Mouse (Mus musculus): ENCODE measurements around the gene Dram1.

Gene Dram1

DNA sequence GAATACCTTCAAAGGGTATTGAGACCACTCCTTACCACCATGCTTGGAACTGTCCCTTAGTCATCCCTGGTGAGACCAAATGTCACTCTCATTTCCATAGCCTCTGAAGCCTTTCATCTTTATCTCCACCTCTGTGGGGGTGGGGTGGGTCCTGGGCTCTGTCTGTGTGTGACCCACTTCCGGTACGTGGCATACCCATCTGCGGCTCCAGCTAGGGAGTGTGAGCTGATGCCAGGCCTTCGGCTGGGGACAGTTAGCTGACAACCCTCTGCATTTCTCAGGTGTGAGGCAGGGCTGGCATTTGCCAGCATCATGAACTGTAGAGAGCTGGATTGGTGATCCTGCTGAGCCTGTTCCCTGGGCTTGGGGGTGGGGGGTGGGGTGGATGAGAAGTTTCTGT, 10.7 kb upstream of the Dram1 start:
- in situ Hi-C loops (cut with MseI, MboI) = no loop called here

DNA sequence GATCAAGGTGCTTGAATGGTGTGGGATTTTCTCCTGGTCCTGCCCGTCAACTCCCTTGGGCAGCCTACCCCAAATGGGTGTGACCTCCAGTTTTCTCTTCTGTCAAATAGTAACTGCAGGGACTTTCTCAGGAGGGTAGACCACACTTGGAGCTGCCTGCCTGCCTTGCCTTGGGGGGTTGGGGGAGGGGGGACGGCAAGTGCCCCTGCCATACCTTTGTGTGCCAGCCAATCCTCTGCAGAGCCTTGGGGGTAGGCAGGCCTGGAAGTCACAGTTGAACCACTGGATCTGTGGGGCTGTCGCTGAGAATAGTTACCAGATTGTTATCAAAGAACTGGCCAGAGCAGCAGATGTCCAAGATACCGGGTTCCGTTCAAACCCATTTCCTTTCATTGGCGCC, 7.4 kb upstream of the Dram1 start:
- in situ Hi-C loops (cut with MseI, MboI) = no loop called here

DNA sequence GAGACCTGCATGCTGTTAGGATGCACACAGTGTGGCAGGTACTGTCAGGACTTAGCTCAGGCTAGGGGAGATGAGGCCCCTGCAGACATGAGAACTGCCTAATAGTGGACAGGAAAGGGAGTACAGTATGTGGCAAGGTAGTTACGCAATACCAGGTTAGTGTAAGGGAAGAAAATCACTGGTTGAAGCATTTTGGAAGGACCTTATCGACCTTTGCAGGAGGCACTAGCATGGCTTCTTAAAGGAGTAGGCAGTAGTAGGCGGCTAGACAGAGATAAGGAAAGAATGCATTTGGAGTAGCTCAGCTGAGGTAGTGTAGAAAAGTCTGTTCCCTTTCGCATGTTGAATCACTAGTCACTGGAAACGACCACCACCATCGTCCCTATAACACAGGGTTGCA, 6.9 kb upstream of the Dram1 start:
- in situ Hi-C loops (cut with MseI, MboI) = no loop called here

DNA sequence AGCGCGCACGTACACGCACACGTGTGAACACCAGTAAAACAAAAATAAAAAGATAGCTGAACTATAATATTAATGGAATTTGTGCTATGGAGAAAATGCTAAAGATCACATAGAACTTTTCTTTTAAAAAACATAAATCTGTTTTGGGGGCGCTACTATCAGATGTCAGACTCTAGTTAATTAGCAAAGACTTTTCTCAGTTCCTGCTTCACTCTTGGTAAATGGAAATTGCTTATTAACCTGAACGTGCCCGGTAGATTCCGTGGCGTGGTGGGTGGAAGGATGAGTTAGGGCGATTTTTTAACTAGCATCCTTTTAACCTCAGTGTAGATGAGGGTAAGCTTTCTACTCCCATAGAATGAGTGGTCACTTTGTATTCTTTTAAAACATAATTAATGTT, 6.4 kb upstream of the Dram1 start:
- in situ Hi-C loops (cut with MseI, MboI) = no loop called here

DNA sequence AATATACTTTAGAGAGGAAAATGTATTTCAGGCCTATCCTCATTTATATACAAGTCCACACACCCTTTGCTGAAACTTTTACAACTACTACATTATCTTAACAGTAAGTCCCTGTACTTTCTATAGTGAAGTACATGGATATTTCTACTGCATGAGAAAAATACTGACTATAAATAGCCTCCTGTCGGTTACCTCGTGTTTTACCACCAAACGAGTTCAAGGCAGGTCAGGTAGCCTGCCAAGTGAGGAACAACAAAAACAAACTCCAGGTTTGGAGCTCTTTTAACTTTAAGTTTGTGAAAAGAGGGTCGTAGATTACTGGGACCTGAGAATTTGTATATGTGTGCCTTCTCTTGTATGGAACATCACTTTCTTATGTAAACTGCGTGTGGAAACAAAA, 5.2 kb upstream of the Dram1 start:
- in situ Hi-C loops (cut with MseI, MboI) = loop anchor here in 1 of 2 experiments (5.0 kb wide), 1 partner anchor 38 kb away; no protein-coding TSS in a partner anchor

DNA sequence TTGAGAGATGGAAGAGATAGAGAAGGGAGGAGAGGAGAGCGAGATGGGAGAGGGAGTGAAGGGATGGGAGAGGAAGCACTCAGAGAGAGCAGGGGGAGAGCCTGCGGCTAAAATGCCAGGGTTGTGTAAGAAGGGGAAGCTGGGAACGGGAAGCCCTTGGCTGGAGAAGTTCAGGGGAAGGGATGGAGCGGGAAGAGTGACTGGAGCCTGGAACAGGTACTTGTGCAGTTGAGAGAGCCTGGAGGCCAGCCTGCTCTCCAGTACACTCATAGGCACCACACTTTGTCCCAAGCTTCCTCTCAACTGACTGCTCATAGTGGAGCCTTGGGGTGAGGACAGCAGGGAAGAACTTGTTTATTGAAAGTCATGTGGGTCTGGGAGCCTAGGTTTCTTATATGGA, 4.6 kb upstream of the Dram1 start:
- in situ Hi-C loops (cut with MseI, MboI) = loop anchor here in 1 of 2 experiments (5.0 kb wide), 1 partner anchor 39 kb away; no protein-coding TSS in a partner anchor

DNA sequence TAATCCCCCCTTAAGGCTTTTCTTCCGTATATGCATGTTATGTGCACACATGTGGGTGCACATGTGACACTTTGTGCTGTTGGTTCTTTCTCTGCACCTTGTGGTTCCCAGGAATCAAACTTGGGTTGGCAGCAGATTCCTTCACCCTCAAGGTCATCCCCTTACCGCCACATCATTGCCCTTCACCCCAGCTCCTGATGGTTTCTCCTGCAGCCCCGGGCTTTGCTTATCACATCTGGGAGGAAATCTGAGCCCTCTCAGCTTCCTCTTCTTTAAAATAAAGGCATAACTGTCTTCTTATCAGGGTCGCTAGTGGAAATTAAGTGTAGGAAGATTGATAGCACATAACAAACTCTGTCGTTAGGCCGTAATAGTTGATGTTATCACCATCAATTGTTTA, 3.1 kb upstream of the Dram1 start:
- in situ Hi-C loops (cut with MseI, MboI) = loop anchor here in 1 of 2 experiments (5.0 kb wide), 1 partner anchor 40 kb away; no protein-coding TSS in a partner anchor

DNA sequence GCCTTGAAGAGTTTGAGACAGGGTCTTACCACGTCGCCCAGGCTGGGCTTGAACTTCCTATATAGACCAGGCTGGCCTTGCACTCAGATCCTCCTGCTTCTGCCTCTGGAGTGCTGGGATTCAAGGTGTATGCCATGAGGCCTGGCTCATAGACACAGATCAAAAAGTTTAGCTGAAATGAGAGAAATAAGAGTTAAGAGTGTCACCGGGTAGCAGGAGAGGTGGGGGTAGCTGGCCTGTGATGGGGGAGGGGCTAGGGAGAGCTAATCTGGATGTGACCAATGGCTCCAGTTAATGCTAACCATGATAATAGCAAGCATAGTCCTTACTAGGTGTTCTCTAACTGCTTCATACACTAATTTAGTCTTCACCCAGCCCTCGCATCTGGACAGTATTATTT, 2.4 kb upstream of the Dram1 start:
- in situ Hi-C loops (cut with MseI, MboI) = loop anchor here in 1 of 2 experiments (5.0 kb wide), 1 partner anchor 41 kb away; no protein-coding TSS in a partner anchor

DNA sequence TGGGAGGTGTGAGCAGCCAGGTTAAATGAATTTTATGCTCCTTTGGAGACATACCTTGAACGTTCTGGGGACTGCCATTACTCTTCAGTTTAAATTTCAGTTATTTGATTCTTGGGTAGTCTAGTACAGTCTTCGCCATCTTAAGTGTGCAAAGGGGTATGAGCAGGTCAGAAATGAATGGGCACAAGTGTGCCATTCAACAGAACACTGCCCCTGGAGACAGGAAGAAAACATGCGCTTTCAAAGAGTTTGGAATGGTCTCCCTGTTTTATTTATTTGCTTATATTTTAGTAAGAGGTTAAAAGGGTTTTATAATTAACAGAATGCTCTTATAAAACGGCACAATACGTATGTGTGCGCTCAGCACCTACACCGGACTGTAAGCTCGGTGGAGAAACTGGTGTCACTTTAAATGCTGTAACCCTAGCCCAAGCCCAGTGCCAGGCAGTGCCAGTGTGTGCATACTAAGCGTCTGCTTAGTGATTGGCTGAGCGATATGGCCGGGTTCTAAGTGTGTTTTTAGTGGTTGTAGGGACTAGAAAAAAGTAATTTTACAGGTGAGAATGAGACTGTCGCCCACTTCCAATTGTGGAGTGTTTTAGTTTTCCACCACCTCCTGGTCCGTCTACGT, 1.7 kb upstream of the Dram1 start:
- in situ Hi-C loops (cut with MseI, MboI) = loop anchor here in 1 of 2 experiments (5.0 kb wide), 1 partner anchor 42 kb away; no protein-coding TSS in a partner anchor

DNA sequence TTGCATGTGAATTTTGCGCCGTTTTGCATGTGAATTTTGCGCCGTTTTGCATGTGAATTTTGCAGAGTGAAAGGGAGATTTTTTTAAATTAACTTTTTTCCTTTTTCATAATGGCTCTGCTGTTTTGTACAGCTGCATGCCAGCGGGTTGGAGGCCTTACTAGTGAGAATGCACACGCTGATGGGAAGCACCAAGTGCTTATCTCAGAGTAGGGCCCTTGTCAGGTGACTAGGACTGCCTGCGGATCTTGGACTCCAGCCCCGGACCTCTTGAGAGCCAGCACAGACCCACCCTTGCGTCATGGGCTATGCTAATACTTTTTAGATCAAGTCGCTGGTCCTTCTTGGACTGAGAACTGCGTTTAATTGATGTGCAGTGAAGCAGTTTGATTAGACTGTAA, 1.1 kb upstream of the Dram1 start:
- in situ Hi-C loops (cut with MseI, MboI) = loop anchor here in 1 of 2 experiments (5.0 kb wide), 1 partner anchor 42 kb away; no protein-coding TSS in a partner anchor

DNA sequence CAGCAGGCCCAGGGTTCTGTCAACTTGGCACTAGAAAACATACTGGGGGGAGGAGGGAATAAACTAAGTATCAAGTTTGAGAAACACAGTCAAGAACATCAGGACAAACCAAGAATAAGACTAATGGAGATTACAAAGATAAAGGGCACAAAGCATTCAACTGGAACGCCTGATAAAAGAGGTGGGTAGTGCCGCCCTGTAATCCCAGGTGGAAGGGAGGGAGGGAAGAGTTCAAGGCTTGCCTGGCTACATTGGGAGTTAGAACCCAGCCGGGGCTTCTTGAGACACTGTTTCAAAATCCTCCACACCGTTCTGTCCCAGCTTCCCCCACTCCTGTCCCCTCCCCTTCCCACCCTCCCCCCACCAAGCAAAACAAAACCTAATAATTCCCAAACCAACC, 1.2 kb downstream of the Dram1 start:
- in situ Hi-C loops (cut with MseI, MboI) = loop anchor here in 1 of 2 experiments (5.0 to 10.0 kb wide), 2 partner anchors 50 to 347 kb away; no protein-coding TSS in a partner anchor

DNA sequence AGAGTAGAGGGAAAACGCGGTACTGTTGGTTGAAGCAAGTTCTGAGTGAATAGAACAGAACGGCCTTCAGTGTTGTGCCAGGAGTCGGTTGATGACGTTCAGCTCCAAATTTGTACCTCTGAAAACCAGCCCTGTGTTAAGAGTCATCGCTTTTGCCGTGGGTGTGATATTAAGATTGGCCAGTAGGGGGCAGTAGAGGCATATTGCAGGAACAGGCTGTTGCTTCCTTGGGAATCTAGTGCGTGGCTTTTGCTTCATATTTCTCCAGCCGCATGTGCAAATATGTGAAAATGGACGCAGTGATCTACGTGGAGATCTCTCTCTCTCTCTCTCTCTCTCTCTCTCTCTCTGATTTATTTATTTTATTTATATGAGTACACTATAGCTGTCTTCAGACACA, 2.1 kb downstream of the Dram1 start:
- in situ Hi-C loops (cut with MseI, MboI) = loop anchor here in 1 of 2 experiments (5.0 to 10.0 kb wide), 2 partner anchors 51 to 348 kb away; no protein-coding TSS in a partner anchor

DNA sequence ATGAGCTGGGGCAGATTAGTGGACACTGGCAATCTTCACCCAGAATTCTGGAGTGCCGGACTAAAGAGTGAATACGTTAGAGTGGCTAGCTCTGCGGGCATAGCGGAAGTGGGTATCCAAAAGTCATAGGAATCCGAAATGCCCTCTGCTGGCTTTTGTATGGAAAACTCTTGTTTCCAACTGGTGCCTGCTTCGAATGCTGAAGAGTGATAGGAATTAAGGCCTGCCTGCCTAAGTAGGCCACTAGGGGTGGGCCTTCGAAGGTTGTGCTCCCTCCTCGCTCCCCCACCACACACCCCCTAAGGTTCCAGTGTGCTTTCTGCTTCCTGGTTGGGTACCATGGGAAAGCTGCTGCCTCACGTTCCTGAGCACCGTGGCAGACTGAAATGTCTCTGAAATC, 3.9 kb downstream of the Dram1 start:
- in situ Hi-C loops (cut with MseI, MboI) = loop anchor here in 1 of 2 experiments (5.0 to 10.0 kb wide), 2 partner anchors 52 to 350 kb away; no protein-coding TSS in a partner anchor

DNA sequence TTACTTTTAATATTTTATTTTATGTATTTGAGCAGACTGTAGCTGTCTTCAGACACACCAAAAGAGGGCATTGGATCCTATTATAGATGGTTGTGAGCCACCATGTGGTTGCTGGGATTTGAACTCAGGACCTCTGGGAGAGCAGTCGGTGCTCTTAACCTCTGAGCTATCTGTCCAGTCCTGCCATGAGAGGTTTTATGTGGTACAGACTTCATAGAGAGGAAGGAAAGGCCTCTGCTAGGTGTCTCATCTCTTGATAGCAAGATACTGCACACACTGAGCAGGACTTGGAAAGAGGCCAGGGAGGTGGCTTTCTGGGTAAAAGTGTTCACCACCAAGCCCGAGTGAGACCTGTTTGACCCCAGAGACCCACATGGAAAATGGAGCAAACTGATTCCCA, 5.9 kb downstream of the Dram1 start:
- in situ Hi-C loops (cut with MseI, MboI) = loop anchor here in 1 of 2 experiments (10.0 kb wide), 1 partner anchor 352 kb away; no protein-coding TSS in a partner anchor

DNA sequence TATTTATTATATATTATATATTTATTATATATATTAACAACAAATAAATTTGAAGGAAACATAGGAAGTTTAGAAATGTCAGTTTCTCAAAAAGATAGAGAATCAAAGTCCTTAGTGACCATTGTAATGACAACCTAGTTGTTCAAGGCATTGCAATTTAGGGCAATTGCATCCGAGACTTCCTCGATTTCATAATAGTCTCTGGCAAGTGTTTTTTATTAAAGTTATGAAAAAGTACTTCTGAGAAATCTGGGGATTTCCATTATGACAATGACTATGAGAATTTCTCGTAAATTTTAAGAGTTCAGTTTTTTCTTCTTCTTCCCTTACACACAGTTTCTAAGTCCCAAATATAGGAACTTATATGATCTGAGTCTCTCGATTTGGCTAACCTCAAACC, 6.4 kb downstream of the Dram1 start:
- in situ Hi-C loops (cut with MseI, MboI) = loop anchor here in 1 of 2 experiments (10.0 kb wide), 1 partner anchor 352 kb away; no protein-coding TSS in a partner anchor

DNA sequence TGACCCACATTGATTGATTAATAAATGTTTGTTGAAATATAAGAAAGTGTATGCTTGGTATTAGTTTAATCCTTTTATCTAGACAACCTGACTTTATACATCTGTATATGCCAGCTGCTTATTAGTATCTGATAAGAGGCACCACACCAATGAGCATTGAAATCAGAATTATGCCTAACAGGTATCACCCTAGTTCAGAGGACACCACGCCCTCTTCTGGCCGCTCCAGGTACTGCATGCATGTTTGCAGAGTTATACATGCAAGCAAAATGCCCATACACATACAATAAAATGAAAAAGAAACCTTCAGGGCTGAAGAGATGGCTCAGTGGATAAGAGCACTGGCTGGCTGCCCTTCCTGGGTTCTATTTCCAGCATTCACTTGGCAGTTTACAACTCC, 7.1 kb downstream of the Dram1 start:
- in situ Hi-C loops (cut with MseI, MboI) = loop anchor here in 1 of 2 experiments (10.0 kb wide), 1 partner anchor 353 kb away; no protein-coding TSS in a partner anchor

DNA sequence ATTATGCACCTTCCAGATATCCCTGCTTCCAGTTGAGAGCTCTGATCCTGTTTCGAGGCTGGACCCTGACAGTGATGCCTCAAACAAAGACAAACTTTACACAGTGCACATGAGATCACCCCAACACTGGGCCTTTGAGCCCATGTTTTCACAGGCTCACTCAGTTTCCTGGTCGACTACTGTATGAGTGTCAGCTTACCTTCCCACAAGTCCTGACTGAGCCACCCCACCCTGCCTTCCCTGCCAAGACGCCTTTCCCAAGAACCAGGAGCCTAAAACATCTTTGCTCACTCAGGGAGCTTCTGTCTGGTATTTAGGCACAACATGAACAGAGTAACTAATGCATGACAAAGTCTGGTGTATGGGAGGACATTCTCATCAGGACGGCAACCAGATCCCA, 9.6 kb downstream of the Dram1 start:
- in situ Hi-C loops (cut with MseI, MboI) = no loop called here

DNA sequence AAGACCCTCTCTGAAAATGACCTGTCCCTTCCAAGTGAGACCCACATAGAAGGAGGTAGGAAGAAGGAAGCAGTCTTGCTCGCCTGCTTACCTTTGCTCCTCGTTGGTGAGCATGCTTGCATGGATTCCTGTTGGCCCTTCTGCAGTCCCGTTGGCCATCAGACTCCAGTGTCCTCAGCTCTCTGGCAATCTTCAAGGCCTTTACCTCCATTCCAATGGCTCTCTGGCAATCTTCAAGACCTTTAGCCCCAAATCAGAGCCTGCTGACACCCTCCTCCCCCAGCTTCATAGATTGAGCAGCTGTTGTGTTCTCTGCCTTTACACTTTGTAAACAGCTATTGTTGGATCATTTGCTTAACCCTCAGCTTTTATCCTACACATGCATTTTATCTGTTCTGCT, 14.7 kb downstream of the Dram1 start:
- in situ Hi-C loops (cut with MseI, MboI) = no loop called here

DNA sequence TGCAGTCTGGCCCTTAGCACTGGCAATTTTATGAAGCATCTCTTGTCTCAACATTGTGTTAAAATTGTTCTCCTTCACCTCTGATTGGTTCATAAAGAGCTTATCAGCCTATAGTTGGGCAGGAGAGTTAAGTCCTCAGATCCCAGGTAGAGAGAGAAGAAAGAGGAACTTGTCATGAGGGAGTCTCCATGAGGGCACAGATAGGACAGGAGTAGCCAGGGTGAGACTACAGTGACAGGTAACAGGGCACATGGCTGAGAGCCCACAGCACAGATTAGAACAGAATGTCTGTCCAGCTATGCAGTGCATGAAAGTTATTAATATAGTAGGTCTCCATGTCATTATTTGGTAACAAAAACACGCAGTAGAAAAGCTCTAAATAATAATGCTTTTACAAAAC, 16.7 kb downstream of the Dram1 start:
- in situ Hi-C loops (cut with MseI, MboI) = no loop called here

DNA sequence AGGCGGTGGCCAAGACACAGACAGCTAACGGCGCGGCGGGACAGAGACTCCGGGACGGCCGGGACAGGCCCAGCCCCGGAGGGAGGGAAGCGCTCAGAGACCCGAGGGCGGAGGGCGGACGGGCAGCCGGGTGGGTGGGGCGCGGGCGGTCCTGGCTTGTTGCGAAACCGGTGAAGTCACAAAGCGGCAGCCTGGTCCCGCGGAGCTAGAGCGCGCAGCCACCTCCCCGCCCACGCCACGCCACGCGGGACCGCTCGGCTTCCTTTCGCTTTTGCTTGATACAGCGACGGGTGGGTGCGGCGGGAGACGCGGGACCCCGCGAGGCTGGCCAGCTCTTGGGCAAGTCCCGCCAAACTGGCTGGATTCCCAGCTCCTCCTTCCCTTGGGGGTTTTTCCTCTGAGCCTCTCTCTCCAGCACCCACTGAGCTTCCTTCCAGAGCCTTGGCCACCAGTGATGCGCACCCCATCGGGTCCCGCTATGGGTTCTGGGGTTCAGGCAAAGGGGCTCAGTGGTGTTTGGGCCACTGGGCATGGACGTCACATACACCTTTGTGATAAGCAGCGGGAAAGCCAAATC, 21.8 kb downstream of the Dram1 start:
- in situ Hi-C loops (cut with MseI, MboI) = no loop called here

DNA sequence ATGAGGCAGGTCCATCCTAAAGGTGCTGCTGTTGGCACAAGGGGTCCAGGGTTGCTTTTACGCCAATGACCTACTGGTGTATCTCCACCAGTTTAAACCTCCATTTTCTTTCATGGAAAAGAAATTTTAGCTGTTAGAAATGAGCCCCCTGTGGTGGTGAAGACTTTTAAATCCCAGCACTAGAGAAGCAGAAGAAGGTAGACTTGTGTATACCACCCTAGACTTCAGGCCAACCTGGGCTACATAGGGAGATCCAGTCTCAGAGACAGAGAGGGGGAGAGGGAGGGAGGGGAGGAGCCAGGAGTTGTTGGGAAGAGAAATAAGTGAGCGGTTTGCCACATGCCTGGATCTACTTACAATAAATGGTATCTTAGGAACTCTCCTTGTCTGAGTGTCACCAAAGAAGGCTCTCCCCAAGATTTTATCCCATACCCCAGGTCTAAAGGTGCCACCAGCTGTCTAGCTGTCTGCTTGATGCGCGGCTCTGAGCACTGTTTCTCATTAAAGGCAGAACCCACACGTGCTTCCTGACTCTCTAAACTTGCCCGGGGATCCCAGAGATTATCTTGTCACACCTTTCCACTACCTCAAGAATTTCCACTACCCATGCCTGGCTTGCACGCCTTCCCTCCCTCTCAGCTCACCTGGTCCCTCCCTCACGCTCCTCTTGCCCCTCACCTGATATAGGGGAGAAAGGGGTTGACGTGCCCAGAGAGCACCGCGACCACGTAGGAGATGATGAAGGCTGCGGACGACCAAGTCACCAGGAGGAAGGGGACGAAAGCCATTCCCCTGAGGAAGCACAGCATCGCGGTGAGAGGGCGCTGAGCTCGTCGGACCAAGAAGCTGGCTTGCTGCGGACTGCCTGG, 22.5 kb downstream of the Dram1 start:
- in situ Hi-C loops (cut with MseI, MboI) = no loop called here

DNA sequence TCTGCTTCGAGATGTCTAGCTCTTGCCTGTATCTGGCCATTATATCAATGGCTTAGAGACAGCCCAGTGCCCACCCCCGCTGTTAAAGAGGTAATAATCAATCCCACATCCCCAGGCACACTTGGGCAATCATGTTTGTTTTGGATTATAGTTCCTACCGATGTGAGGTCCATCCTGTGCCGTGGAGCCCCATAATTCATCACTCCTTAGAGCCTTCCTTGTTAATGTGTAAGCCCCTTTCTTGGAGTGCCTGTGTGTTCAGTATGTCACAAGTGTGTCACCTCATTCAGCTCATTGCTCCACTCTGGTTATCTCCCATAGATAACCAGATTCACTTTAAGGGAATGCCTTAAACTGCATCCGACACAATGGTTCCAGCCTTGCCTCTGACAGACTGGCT, 24.3 kb downstream of the Dram1 start:
- in situ Hi-C loops (cut with MseI, MboI) = no loop called here

Measured in mouse trophoblast stem cell (cell line).